Mouse (Mus musculus): ENCODE measurements around the gene Ccdc74a.

DNA sequence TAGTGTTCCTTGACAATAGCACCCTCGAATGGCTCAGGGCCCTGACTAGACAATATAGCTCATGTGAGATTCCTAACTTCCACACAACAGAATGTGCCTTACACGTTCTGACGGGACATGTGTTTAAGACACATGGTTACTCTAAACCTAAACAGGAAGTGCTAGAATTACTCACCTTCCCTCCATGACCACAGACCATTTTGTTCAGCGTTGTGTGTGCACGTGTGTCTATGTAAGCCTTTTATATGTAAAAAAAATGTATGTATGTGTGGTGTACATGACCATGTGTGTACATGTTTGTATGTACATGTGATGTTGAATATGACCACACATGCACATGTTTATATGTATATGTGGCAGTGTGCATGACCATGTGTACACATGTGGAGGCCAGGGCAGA lies 30.1 kb upstream of the Ccdc74a start:
- no peak for TF ChIP-seq CTCF (IDR thresholded peaks at IDR 0.05; ENCODE audit: control insufficient read depth, insufficient read depth, insufficient replicate concordance, low read depth, low read length)
- TF ChIP-seq POLR2A (IDR thresholded peaks at IDR 0.05; ENCODE audit: control insufficient read depth, low read depth, low read length) = no peak
